Mouse (Mus musculus): ENCODE measurements around the gene Kit. TPM values are rescaled to one million over a fixed set of nuclear protein-coding genes. Genes with fewer than 3 reads are reported as not detected.

Kit gene
- polyA plus RNA-seq (2017; shearing (Covaris generic)) = 0.15 TPM

DNA sequence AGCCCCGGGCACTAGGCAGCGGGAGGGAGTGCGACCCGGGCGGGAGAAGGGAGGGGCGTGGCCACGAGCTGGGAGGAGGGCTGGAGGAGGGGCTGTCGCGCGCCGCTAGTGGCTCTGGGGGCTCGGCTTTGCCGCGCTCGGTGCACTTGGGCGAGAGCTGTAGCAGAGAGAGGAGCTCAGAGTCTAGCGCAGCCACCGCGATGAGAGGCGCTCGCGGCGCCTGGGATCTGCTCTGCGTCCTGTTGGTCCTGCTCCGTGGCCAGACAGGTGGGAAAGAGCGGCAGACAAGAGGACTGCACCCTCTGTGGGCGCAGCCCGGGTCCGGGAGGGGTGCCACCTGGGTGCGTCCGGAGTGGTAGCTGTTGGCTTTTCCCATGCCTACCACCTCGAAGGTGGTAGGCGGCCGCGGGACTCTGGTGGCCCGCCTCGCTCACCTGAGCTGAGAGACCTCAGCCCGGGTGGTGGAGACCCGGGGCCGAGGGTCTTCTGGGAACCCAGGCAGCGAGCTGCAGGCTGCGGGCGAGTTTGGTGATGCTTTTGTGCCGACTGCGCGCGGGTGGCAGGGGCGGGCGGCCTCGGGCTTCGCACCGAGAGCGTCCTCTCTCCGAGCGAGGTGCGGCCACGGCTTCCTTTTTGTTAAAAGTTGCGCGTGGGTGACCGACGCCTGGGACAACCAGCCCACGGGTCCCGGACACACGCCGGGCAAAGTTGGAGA is at the start of gene Kit:
Kit (plus strand) TSS at position 65 of the 715 bp plus-strand sequence.

Data from naive thymus-derived CD4-positive, alpha-beta T cell, adult 5 months (primary cell).